Mouse (Mus musculus) heart, adult 18-20 months (tissue): Measurements from ENCODE around the gene Timp3. TPM values are rescaled to one million over a fixed set of nuclear protein-coding genes. Genes with fewer than 3 reads are reported as not detected.
"Not testable (repeated sequence)": the region's sequence is repeated elsewhere in the genome, so short reads cannot be mapped to it uniquely, and the experiment has no call there.

Experiments
- DNase-seq, 2 experiments: peaks; one replicate each; pipeline ENCODE4 v3.0.0; 2021 to 2022; ENCODE audit warnings: mixed read lengths in 1 of 2
- total RNA-seq, 2 experiments: library from RNA; stranded (reverse); gene quantifications; 2 replicates each; pipeline ENCODE4 v1.2.3; 2021

Timp3 gene
- total RNA-seq, 2 experiments from 2014 or later = 161 to 188 TPM

- DNase-seq = no peak
Observed at GRCm38 (mm10) chr10:86351287-86351686, 51.1 kb downstream of the Timp3 start.

GRCm38 (mm10) chr10:86352521-86352920 is 52.3 kb downstream of the Timp3 start:
- no peak for DNase-seq

GRCm38 (mm10) chr10:86356819-86357563 is 56.8 kb downstream of the Timp3 start:
- DNase-seq = peak in 1 of 2 experiments; percentile 39

DNA sequence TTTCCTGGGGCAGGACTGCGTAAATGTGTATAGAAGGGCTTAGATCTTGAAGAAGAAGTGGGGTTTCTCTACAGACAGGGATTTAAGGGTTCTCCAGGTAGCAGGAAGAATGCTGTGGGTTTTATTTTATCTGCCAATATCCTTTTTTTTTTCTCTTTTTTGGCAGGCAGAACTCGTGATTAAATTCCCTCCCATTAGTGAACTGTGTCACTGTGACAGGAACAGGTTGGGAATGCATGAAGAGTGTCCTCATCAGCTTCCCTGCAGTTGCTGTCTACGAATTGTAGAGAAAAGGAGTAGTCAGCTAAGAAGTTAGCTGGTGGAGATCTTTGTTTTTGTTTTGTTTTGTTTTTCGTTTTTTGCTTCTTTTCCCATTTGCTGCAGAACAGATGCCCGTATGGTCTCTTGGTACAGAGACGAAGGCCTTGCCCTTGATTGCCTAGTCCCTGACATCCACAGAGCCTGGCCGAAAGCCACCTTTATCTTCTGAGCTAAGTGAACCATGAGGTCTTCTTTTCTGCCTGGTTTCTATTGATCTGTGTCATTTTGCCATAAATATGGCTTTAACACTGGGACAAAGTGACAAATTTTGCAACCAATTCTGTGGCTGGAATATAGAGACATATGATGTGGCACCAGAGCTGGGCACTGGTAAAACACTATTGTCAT is 58.3 kb downstream of the Timp3 start:
- DNase-seq = no peak

GRCm38 (mm10) chr10:86359208-86359607 is 59.0 kb downstream of the Timp3 start:
- peak in 1 of 2 experiments; percentile 29 for DNase-seq

DNA sequence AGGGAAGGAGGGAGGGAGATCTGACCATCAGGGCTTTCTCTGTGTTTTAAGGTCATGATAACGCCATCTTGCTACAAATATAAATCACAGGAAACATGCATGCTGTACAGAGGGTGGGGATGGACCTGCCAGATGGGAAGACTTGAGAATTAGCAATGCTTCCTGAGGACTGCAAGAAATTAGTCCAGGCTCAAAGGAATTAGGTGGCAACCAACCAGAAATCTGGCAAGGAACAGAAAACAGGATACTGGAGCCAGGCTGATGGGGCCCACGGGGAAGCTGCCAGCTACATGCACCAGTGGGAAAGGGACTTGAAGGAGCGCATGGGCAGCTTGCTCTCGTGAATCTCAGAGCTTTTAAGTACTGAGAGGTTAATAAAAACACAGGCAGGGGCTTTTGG is 59.5 kb downstream of the Timp3 start:
- peak in 1 of 2 experiments; percentile 36 for DNase-seq

- no peak for DNase-seq
Observed at GRCm38 (mm10) chr10:86363669-86364309, 63.6 kb downstream of the Timp3 start.

- DNase-seq = peak; percentile 69 to 75
Observed at GRCm38 (mm10) chr10:86365632-86366092, 65.5 kb downstream of the Timp3 start.

DNA sequence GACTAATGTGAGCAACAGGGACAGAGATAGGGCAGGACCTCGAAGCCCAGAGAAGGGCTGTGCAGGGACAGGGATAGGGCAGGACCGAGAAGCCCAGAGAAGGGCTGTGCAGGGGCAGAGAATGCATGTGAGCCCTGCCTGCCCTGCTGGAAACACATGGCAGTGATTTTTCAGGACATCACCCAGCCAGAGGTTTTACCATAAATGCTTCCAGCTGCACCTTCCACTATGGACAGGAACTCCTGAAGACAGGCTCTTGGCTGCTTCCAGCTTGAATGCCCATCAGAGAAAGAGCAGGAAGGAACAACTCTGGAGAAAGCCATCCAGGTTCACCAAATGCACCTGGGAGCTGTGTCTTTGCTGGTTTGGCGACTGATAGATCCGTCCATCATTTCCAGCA is 67.2 kb downstream of the Timp3 start:
- DNase-seq = no peak

- peak; percentile 63 to 80 for DNase-seq
Observed at GRCm38 (mm10) chr10:86368811-86369210, 68.6 kb downstream of the Timp3 start.

GRCm38 (mm10) chr10:86369346-86369745 is 69.2 kb downstream of the Timp3 start:
- DNase-seq = no peak

DNA sequence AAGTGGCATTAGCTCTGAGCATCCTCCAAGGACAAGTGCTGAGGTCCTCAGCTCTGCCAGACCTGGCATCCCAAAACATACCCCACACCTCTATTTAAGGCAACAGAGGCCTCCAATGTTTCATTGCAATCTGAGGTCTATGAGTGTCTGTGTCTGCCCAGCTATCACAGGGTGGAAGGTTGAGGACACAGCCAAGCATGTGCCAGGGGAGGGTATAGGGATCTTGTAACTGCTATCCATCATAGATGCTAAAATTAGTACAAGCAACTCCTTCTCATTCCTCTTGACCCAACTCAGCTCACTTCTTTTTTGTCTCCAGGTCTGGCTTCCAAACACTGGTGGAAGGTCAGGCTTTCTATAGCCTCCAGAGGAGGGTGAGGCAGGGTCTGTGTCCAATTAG is 71.4 kb downstream of the Timp3 start:
- peak in 1 of 2 experiments; percentile 58 for DNase-seq

DNA sequence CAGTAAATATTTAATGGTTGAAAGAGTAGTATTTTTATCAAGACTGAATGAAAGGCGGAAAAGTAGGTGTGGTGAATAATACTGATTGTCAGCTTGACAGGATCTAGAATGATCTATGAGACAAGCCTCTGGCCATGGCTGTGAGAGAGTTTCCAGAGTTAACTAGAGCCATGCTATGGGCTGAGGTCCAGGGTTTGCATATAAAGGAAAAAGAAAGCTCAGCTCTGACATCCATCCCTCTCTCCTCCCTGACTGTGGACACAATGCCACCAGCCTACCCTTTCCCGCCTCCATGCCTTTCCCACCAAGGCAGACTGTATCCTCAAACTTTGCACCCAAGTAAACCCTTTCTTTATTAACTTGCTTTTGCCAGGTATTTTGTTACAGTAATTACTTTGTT is 73.9 kb downstream of the Timp3 start:
- DNase-seq = no peak

DNA sequence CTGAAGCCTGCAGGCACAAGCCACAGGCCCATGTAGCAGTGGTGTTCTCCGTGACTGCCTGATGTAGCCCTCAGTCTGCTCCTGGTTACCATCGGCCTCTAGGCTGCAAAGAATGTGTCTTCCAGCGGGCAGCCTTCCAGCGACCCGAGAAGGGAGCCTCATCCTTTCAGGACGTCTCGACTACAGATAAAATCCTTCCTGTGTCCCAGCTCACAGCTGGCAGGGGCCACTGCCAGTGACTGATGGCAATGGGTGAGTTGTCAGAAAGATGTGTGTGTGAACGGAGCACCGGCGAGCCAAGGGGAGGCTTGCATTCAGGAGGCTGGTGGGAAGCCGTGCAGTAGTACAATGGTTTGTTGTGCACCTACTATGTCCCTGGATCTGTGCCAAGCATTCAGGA is 75.7 kb downstream of the Timp3 start:
- no peak for DNase-seq

- no peak for DNase-seq
Observed at GRCm38 (mm10) chr10:86376392-86377185, 76.4 kb downstream of the Timp3 start.

DNA sequence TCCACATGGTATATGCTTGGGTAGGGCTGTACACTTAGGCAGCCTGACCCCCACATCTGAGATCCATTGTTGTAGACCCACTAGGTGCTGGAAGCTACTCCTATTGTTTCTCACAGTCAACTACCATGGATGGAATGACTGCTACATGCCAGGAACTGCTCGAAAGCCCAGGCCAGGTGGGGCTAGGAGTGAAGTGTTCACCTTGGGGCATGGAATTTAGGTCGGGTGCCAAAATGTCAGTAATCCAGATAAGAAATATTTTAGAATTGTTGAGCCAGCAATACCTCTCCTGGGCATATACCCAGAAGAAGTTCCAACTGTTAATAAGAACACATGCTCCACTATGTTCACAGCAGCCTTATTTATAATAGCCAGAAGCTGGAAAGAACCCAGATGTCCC is 78.6 kb downstream of the Timp3 start:
- not testable (repeated sequence) for DNase-seq

DNA sequence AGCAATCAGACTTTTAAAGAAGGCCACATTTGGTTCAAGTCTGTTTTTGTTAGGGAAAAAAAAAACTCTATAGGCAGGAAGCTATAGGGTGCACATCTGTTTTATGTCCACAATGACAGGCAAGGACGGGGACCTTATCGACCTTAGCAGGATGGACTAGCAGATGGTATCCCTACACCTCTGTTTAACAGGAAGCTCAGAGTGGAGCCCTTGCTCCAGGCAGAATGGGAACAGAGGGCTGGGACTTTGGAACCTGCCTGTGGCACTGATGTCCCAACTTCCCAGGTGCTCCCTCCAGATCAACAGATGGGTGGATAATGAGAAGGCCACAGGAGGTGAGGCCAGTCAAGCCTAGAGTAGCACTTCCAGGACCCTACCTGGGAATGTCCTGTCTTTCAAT is 80.5 kb downstream of the Timp3 start:
- DNase-seq = no peak

- DNase-seq = no peak
Observed at GRCm38 (mm10) chr10:86381150-86381921, 81.2 kb downstream of the Timp3 start.

DNA sequence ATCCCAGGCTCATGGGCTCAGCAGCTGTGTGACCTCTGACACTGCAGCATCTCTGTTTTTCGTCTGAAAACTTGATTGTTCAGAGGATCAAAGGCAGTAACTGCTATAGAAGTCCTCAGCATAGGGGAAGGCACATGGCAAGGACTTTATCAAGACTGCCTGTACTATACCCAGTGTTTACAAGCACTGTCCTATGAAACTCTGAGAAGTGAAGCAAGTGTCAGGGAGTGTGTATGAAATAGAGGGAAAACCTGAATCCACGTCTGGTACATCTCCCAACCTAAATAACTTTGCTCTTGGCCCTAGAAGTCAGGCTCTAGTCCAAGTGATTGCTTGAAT is 81.7 kb downstream of the Timp3 start:
- DNase-seq = no peak

DNA sequence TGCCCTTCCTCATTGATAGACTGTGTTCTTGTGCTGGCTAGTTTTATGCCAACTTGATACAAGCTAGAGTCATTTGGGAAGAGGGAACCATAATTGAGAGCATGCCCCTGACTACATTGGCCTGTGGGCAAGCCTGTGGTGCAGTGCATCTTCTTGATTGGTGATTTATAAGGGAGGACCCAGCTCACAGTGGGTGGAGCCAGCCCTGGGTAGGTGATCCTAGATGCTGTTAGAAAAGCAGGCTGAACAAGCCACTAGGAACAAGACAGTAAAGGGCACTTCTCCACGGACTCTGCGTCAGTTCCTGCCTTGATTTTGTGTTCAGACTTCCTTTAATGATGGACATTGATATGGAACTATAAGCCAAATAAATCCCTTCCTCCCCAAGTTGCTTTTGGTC is 84.5 kb downstream of the Timp3 start:
- DNase-seq = no peak

DNA sequence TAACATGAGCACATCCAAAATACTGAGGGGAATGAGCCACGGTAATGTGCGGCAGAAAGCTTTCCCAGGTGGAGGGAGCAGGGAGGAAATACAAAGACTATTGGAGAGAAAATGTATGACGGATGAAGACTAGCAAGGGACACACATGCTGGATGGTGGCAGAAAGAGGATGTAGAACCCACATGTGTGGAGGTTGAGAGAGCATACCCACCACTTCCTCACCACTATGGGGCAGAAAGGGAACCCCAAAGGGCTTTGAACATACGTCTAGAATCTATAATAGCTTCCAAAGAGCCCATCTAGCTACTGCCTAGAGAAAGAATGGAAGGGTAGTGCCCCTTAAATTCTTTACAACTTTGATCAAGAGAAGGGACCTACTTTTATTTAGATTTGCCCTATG is 85.5 kb downstream of the Timp3 start:
- no peak for DNase-seq

DNA sequence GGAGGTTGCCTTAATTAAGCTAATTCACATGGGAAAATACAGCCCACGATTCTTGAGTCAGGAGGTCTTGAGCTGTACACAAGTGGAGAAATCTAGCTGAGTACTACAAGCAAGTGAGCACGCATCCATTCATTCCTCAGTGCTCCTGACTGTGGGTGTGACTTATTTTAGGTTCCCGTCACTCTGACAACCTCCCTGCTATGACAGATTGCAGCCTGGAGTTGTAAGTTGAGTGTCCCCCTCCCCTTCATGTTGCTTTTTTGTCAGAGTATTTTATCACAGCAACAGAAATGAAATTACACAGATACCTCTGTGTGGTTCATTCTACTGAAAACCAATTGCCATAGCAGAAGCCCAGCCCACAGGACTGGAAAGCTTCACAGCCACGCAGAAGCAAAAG is 86.1 kb downstream of the Timp3 start:
- no peak for DNase-seq
